Mouse (Mus musculus): Measurements from ENCODE around the gene Ccdc146.
"Not testable (repeated sequence)": the region's sequence is repeated elsewhere in the genome, so short reads cannot be mapped to it uniquely, and the experiment has no call there.

Gene Ccdc146

DNA sequence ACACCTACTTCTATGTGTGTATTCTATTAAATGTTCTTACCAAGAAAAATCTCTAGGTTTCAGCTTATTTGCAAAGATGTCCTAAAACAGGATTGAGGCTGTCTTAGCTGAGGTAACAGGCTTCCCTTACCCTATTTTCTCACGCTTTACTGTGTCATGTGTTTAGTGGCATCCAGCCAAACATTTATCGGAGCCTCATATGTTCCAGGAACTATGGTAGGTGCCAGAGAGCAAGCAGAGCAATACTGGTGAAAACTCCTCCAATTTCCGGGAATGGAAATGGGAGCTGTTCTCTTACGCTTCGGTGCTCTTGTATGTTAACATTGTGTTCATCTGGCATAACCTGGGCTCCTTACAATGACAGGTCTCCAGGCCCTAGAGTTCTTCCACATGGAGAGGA is 92.8 kb downstream of the Ccdc146 start:
- no peak for DNase-seq (ENCODE audit: low read depth, low spot score)

DNA sequence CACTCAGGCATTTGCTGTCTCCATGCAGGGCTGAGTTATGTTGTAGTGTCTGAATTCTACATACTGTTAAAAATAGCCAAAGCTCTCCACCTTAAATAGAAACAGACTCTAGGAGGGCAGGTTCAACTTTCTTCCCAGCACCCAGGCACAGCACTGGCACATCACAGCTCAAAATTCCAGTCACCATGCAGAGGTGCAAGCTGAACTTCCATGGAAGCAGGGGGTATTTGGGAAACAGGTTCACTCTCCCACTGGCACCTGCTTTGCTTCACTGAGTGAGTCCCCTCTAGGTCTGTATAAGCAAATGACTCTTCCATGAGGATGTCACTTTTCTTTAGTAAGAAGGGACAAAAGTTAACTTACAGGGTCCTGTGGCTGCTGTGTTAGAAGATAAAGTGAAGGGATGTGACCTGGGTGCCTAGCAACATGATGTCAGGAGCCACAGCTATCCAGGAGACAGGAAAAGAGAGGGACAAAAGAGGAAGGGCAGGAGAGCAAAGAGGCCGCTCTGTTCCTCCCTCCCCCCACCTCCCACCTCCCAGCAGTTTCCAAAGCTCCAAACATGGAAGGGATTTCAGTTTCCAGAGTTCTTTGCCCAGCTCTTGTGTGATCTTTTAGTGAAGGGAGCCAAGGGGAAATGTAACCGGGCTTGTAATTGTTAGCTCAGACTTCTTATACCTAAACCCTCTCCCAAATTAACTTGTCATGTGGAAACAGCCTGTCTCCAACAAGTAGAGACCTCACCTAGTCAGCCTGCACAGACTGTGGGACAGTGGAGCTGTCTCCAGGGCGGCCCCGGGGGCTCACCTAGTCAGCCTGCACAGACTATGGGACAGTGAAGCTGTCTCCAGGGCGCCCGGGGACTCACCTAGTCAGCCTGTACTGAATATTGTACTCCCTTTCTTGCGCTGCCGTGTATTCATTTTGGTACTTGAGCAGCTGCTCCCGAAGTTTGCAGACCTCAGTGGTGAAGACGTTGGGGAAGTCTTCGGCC is 94.5 kb downstream of the Ccdc146 start:
- DNase-seq (ENCODE audit: low read depth, low spot score) = no peak

GRCm38 (mm10) chr5:21328560-21328959 is 95.9 kb downstream of the Ccdc146 start:
- no peak for DNase-seq (ENCODE audit: low read depth, low spot score)

GRCm38 (mm10) chr5:21326494-21326893 is 98.0 kb downstream of the Ccdc146 start:
- DNase-seq (ENCODE audit: low read depth, low spot score) = peak; percentile 71

- no peak for DNase-seq (ENCODE audit: low read depth, low spot score)
Measured at GRCm38 (mm10) chr5:21320138-21320537, 104.3 kb downstream of the Ccdc146 start.

- no peak for DNase-seq (ENCODE audit: low read depth, low spot score)
Measured at GRCm38 (mm10) chr5:21314696-21315095, 109.8 kb downstream of the Ccdc146 start.

DNA sequence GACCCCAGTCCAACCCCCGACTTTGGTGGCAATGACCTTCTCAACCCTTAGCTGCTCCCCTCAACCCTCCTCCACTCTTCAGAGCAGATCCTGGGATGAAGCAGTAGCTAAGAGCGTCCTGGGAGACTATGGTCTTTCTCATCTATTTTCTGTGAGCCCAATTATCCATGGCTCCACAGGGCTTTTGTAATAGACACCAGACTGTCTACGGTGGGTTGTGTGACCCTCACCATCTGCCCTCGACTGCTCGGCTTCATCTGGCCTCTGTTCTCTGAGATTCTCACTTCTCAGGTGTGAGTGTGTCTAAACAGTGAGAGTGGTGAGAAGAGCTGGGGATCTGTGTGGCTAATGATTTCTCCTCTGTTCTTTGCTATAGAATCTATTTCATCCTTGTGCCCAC is 117.3 kb downstream of the Ccdc146 start:
- DNase-seq (ENCODE audit: low read depth, low spot score) = no peak

GRCm38 (mm10) chr5:21301011-21301410 is 123.5 kb downstream of the Ccdc146 start:
- no peak for DNase-seq (ENCODE audit: low read depth, low spot score)

- DNase-seq (ENCODE audit: low read depth, low spot score) = no peak
Measured at GRCm38 (mm10) chr5:21300058-21300457, 124.4 kb downstream of the Ccdc146 start.

DNA sequence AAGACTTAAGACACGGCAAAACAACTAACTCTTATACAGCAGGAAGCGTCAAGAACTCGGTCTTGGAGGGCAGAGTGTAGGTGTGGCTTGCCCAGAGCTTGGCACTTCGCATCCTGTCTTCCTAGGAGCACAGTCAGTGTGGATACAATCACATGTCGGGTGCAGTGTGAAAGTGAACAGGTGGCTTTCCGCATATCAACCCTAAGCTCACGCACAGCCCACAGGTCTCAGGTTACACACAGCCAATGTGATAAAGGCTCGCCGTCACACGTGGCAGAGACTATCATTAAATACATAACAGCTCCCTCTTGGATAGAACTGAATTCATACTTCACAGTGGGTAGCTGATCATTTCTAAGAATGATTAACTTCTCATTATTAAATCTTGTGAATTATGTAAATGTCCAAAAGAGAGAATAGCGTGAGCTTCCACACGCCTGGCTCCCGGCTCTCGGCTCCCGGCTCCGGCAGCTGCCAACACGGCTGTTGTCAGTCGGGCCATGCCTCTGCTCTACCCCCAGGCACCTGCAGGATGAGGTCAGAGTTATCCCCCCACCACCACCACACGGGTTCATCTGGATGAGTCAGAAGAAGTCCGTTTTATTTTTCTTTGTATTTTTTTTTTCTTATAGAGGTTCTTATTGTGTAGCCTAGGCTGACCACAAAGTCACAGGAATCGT is 125.3 kb downstream of the Ccdc146 start:
- no peak for DNase-seq (ENCODE audit: low read depth, low spot score)

- DNase-seq (ENCODE audit: low read depth, low spot score) = no peak
Measured at GRCm38 (mm10) chr5:21295683-21296082, 128.8 kb downstream of the Ccdc146 start.

DNA sequence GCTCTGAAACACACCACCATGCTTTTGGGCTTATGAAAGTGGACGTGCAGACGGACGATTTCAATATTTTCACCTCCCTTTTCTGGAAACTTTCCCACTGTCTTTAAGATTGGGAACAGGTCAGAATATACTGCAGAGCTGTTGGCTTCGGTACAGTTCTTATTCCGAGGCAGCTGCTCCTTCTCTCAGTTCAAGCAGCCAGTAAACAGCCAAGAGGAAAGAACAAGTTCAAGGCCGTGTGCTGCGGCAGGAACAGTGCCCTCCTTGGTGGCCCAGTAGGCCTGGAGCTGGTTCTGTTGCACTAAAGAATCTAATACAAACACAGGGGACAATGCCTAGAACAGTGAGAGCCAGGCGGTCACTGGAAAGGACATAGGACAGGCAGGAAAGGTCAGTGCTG is 133.9 kb downstream of the Ccdc146 start:
- DNase-seq (ENCODE audit: low read depth, low spot score) = no peak

- DNase-seq (ENCODE audit: low read depth, low spot score) = no peak
Measured at GRCm38 (mm10) chr5:21288658-21289435, 135.6 kb downstream of the Ccdc146 start.

DNA sequence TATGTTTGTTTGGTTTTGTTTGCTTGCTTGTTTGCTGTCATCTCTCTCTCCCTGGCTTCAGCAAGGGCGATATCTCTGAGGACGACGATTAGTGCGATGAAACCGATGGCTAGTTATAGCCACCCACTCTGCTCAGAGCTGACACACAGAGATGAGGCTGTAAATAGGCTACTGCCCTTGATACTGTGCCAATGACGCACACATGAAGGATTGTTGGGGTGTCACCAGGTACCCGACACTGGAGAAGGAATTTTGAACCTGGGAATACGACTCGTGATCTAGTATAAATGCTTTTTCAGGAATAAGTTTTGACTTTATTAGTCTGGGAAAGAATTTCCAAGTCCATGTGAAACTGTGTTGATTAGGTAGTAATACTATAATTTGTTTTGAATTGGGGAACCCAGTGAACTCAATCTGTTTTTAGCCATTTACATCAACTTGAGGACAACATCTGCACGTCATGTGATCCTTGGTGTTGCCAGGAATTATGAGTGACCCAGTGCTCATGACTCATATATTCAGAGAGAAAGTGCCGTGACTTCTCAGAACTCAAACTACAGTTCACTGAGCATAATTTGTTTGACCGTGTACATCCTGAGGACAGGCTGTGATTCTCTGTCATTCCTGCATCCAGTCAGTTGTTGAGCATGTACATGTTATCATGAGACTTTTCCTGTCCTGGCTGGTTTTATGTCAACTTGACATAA is 141.0 kb downstream of the Ccdc146 start:
- DNase-seq (ENCODE audit: low read depth, low spot score) = no peak

DNA sequence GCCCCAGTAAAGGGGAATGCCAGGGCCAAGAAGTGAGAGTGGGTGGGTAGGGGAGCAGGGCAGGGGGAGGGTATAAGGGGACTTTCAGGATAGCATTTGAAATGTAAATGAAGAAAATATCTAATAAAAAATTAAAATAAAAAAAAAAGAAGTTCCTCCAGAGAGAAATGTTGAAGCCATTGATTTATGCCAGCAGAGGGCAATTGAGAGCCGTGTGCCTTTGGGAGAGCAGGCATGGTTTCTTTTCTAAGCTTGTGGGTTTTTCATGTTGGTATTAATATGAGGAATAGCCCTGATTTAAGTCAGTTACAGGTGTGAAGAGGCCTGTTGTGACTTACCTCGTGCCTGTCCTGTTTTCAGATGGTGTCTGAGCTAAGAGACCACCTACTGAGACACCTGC is 146.8 kb downstream of the Ccdc146 start:
- DNase-seq (ENCODE audit: low read depth, low spot score) = not testable (repeated sequence)

DNA sequence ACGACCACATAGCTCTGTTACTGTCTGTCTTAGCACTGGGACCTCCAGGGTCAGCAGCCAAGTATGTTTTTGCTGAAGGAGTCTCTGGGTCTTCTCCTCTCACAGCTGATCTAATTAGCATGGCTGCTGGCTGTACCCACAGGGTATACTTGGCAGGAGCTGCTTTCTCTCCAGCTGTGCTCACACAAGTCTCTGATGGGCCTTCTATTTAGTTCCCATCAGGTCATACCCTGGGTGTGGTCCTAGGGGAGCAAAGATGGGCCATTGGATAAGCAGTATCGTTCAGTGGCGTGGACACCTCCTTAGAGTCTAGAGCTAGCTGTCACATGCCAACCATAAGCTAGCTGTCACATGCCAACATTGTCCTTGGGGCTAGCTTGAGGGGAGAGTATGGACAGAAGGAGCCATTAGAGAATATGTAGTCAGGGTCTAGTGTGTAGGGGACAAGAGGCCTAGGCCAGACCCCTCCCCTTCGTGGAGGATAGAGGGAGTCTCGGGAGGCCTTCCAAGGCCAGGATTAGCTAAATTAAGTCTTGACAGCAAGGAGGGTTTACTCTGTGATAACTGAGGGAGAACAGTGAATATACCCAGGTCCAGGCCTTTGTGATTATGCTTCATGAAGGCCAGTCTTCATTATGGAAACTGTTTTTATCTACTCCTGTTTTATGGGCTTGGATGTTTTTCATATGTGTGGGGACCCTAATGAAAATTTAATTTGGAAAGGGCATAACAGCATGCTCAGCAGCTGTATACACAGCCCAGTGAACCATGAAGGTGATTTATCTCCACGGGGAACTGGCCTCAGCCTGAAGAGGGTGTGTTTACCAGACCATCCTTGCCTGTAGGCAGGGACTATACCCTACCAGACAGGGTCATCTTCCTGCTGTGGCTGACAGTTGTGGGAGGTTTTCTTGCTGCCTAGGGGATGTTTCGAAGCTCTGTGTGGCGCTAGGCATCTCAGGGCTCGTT is 152.8 kb downstream of the Ccdc146 start:
- DNase-seq (ENCODE audit: low read depth, low spot score) = no peak

DNA sequence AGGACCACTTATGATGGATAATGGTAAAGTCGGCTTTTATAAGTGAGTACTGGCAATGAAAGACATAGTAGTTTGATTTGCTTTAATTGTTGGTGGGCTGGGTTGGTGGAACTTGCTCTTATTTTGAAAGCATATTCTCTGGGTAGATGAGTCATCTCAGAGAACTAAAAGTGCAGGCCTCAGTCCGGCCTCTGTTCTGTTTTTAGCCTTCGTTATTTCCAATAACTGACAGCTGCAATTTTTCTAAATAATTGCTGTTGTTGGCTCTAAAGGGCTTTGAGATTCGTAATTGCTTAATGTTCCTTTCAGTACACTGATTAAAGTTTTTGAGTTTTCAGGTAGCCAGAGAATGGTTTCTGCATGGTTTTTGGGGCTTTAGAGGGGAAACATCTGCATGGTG is 153.7 kb downstream of the Ccdc146 start:
- no peak for DNase-seq (ENCODE audit: low read depth, low spot score)

DNA sequence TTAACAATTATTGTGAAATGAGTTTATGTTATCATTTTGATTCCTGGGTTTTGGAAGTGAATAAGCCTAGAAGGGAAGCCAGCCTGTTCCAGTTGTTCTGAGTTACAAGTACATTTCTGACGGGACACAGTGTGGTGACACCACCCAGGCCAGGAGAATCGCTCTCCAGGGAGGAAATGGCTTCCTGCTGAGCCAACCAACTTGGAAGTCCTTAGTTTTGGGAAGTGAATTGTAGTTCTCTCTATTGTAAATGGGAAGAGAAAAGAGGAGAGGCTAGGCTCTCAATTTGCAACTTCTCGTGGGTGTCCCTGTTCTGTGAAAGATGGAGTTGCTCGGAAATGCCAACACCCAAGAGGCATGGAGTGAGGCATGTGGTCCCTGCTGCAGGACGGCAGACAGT is 155.0 kb downstream of the Ccdc146 start:
- peak; percentile 38 for DNase-seq (ENCODE audit: low read depth, low spot score)

DNA sequence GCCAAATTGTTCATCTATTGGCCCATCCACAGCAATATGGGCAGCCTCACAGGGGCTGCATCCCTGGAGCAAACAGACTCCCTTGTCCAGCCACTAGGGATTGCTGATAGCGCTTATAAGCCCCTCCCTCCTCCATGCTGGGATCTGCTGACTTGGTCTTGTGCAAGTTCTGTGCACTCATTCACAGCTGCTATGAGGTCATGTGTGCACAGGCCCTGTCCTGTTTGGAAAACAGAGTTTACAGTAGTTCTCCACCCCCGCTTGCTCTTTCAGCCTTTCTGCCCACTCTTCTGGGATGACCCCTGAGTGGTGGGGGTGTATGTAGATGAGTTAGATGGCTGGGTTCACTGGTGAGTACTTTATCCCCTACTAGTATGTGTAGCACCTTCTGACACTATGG is 157.4 kb downstream of the Ccdc146 start:
- peak; percentile 34 for DNase-seq (ENCODE audit: low read depth, low spot score)

DNA sequence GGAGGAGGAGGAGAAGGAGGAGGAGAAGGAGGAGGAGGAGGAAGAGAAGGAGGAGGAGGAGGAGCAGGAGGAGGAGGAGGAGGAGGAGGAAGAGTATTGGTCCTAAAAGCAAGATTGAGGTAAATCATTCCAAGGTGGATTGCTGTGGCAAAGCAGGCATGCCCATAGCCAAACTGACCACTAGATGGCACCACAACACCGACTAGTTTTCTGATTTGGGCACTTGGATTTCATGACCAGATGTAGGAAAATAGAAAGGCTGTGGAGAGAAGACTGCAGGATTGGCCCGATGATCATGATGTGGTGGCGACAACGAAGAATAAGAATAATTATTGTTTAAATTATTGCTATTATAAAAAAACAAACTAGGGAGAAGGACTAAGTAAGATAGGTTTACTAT is 159.4 kb downstream of the Ccdc146 start:
- peak; percentile 77 for DNase-seq (ENCODE audit: low read depth, low spot score)
